Mouse (Mus musculus) limb, embryonic 13.5 days (tissue): ENCODE data around the gene Tbata. TPM values are rescaled to one million over a fixed set of nuclear protein-coding genes. Genes with fewer than 3 reads are reported as not detected.

Experiments
- ATAC-seq: fragments of 200-750 bp; cut with Nextera tagmentation; 2 replicates; pipeline ENCODE4 v1.8.0; 2017; ENCODE audit warnings: low read depth, moderate number of reproducible peaks, moderate TSS enrichment; ENCODE audit not compliant: low FRiP score
- H3K27ac ChIP-seq: fragments of 300-500 bp; sonication (generic); 2 replicates; pipeline ENCODE4 v1.5.1; 2015; ENCODE audit warnings: inconsistent platforms, mild to moderate bottlenecking, moderate library complexity
- H3K27me3 ChIP-seq: fragments of 300-500 bp; sonication (generic); 2 replicates; pipeline ENCODE4 v1.6.1; 2015; ENCODE audit warnings: mild to moderate bottlenecking, inconsistent platforms
- H3K36me3 ChIP-seq: fragments of 300-500 bp; sonication (generic); 2 replicates; pipeline ENCODE4 v1.6.1; 2015; ENCODE audit warnings: inconsistent platforms, mild to moderate bottlenecking, moderate library complexity
- H3K4me1 ChIP-seq: fragments of 300-500 bp; sonication (generic); 2 replicates; pipeline ENCODE4 v1.6.1; 2015; ENCODE audit warnings: inconsistent platforms
- H3K4me2 ChIP-seq: fragments of 300-500 bp; sonication (generic); replicated peaks from 2 replicates; pipeline ENCODE4 v1.6.1; 2015; ENCODE audit warnings: inconsistent platforms, mild to moderate bottlenecking, moderate library complexity
- H3K4me3 ChIP-seq: fragments of 300-500 bp; sonication (generic); 2 replicates; pipeline ENCODE4 v1.5.1; 2015; ENCODE audit warnings: moderate library complexity, mild to moderate bottlenecking, inconsistent platforms
- H3K9ac ChIP-seq: fragments of 300-500 bp; sonication (generic); 2 replicates; pipeline ENCODE4 v1.6.1; 2015; ENCODE audit warnings: mild to moderate bottlenecking, inconsistent platforms
- H3K9me3 ChIP-seq: fragments of 300-500 bp; sonication (generic); 2 replicates; pipeline ENCODE4 v1.6.1; 2016; ENCODE audit warnings: inconsistent platforms
- WGBS: fragments of 180-500 bp; shearing (Covaris S2); methylation state at CpG from one replicate; pipeline ENCODE4 v1.1.7; 2015; 5-methylcytosine and 5-hydroxymethylcytosine counted together
- polyA plus RNA-seq: library from polyadenylated mRNA; unstranded; fragments of >200 nt; fragmentation: Nextera tagmentation; extraction: Ambion mirVana; gene quantifications from 2 replicates; pipeline ENCODE4 v1.2.1, GENCODE M21; 2015

Tbata gene
- polyA plus RNA-seq, 1 experiment from 2014 or later, result not detected

DNA sequence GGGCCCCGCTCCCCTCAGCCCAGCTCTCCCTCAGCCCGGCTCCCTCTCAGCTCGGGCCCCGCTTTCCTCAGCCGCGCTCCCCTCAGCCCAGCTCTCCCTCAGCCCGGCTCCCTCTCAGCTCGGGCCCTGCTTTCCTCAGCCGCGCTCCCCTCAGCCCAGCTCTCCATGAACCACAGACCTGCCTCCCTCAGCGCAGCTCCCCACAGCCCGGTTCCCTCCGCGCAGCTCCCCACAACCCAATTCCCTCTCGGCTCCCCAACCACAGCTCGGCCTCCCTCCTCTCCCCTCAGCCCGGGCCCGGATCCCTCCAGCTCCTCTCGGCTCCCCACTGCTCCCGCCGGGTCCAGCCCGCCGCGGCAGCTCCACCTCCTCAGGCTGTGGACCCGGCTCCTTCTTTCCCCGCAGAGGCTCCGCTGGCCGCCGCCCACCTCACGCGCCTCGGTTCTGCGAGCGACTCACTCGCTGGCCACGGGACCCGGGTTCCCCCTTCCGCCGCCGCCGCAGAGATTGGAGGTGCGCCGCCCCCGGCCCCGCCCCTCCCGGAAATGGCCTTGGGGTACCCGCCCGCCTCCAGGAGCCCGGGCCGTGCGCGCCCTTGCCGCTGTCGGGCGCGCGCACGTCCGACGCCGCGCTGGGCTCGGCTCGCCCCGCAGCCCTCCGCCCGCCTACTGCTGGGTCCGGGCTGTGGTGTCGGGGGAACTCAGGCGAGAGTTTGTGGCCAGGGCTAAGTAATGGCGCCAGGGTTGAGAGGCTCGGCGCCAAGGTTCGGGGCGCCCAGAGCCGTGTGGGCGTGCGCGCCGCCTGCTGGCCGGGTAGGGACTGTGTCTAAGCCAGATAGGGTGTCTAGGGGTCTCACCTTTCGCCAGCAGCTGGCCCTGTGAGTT lies 24.4 kb upstream of the Tbata start, which contains the start of gene Sgpl1:
TSS of gene Sgpl1 (minus strand) at position 547 of the 884 bp plus-strand sequence.
- H3K4me1 ChIP-seq, result peaks cover 15% of the 10 kb centered on the region
- no peaks in the 10 kb centered on the region for H3K27me3 ChIP-seq
- no peaks in the 10 kb centered on the region for H3K9me3 ChIP-seq
- peak within 1 kb of the TSS; percentile 89 for H3K4me2 ChIP-seq
- peak within 1 kb of the TSS; percentile 95 for H3K9ac ChIP-seq
- under 1% methylated on average over 82 of the region's 82 CpGs for WGBS
- ATAC-seq, result peak; percentile 86
- 0 out of 2 replicates have a peak, but pooled peaks cover 3% of the 10 kb centered on the region for H3K36me3 ChIP-seq
- H3K4me3 ChIP-seq, result peak within 1 kb of the TSS; percentile 91
- peak within 1 kb of the TSS; percentile 98 for H3K27ac ChIP-seq

DNA sequence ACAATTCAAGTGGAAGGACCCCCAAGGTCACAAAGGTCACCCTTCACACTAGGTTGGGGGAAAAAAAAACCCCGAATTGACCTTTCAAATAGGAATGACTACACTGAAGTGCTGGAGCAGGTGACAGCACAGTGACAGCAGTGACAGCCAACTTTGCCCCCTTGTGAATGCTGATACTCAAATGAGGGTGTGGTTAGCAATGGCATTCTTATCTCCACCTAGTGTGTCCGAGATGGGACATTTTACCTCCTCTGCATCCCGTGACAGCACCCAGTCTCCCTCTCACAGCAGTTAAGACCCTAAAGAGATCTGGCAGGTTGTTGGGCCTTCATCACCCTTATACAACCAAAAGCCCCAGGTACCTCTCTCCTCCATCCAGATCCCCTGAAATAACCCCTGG lies 22.3 kb upstream of the Tbata start:
- Histone ChIP-seq H3K9me3 (no peaks in the 10 kb centered on the region), H3K9ac (no peak overlapping the region), H3K27me3 (no peaks in the 10 kb centered on the region), H3K4me3 (no peak overlapping the region), H3K4me2 (no peak overlapping the region), H3K4me1 (peaks cover 15% of the 10 kb centered on the region), H3K27ac (no peak overlapping the region), H3K36me3 (no peaks in the 10 kb centered on the region)
- 76% methylated on average over 3 of the region's 3 CpGs for WGBS
- no peak for ATAC-seq

GRCm38 (mm10) chr10:61150616-61151015 lies 21.1 kb upstream of the Tbata start:
- Histone ChIP-seq H3K27ac (no peak overlapping the region), H3K27me3 (no peaks in the 10 kb centered on the region), H3K4me2 (no peak overlapping the region), H3K4me3 (no peak overlapping the region), H3K9me3 (no peaks in the 10 kb centered on the region), H3K9ac (no peak overlapping the region), H3K4me1 (peaks cover 9% of the 10 kb centered on the region), H3K36me3 (no peaks in the 10 kb centered on the region)
- no peak for ATAC-seq
- 8% methylated on average over 6 of the region's 6 CpGs for WGBS

DNA sequence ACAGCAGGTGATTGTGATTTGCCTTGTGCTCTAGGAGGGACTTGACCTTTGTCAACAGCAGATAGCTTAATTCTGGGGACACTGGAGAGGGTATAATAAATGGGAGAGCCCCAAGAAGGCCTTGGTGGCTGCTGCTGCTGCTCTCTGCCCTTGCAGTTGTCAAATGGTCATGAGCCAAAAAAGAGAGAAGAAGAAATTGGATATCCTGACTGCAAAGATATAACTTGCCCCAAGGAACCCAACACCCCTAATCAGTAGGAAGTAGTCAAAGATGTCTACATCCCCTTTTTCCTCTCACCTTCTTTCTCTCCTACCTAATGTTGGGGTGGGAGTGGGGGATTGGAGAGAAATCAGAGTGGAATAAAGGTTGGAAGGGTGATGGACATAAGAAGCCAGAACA lies 19.6 kb upstream of the Tbata start:
- Histone ChIP-seq H3K4me2 (no peak overlapping the region), H3K27ac (no peak overlapping the region), H3K4me1 (peaks cover 6% of the 10 kb centered on the region; the same call in 1 of the 2 replicates), H3K27me3 (no peaks in the 10 kb centered on the region), H3K36me3 (no peaks in the 10 kb centered on the region), H3K9ac (no peak overlapping the region), H3K9me3 (no peaks in the 10 kb centered on the region), H3K4me3 (no peak overlapping the region)
- ATAC-seq, result no peak

DNA sequence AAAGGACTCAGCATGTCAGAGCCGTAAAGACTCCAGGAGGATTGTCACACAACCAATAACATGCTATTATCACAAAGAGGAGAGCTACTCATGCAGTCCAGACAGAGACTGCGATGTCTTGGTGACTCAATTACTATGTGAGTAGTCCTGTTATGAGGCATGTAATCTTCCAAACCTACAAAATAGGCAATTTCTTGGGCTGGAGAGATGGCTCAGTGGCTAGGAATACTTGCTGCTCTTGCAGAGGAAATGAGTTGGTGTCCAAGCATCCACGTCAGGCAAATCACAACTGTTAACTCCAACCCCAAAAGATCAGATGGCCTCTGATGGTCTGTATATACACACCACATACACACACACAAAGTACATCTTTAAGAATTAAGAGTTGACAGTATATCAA lies 16.1 kb upstream of the Tbata start:
- ATAC-seq, result no peak
- Histone ChIP-seq H3K27me3 (no peaks in the 10 kb centered on the region), H3K27ac (no peak overlapping the region), H3K4me3 (no peak overlapping the region), H3K36me3 (no peaks in the 10 kb centered on the region), H3K9me3 (no peaks in the 10 kb centered on the region), H3K4me1 (peaks cover 4% of the 10 kb centered on the region; the same call in 1 of the 2 replicates), H3K9ac (no peak overlapping the region), H3K4me2 (no peak overlapping the region)
- 84% methylated on average over 3 of the region's 3 CpGs for WGBS

- Histone ChIP-seq H3K27ac (no peak overlapping the region), H3K9me3 (no peaks in the 10 kb centered on the region), H3K4me3 (no peak overlapping the region), H3K9ac (no peak overlapping the region), H3K27me3 (no peaks in the 10 kb centered on the region), H3K36me3 (no peaks in the 10 kb centered on the region), H3K4me1 (no peaks in the 10 kb centered on the region), H3K4me2 (no peak overlapping the region)
- ATAC-seq, result no peak
- 92% methylated on average over 2 of the region's 2 CpGs for WGBS
Measured at GRCm38 (mm10) chr10:61156453-61156852, 15.3 kb upstream of the Tbata start.

DNA sequence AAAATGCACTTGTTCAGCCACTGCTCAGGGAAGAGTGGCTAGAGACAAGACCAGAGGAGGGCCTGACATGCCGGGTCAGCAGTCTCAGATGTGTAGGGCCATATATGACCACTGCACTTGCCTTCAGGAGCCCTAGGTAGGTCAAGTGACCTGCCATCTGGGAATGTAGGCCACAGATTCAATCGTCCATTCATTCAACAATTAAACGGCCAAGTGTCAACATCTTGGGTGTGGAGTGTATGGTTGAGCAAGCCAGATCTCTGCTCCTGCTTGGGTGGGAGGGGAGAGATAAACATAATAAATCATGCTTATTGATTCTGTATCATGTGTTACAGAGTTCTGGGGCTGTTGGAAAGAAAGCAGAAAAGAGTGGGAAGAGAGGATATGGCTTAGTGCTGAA lies 13.2 kb upstream of the Tbata start:
- no peak for ATAC-seq
- WGBS, result 87% methylated on average over 3 of the region's 3 CpGs

DNA sequence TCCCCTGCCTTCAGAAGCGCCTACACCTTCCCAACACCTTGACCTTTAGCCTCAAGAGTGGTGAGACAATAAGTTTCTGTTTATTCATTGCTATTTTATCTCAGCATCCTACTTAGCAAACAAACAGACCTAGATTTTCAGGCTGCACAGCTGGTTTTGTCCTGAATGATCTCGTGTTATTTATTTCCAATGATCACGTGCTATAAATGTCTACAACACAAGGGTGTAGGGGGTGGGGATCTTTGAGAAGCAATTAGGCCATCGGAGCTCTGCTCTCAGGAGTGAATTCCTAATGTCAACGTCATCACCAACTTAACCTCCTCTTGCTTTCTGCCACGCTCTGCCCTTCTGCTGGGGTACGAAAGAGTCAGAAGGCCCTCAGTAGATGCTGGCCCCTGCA lies 11.7 kb upstream of the Tbata start:
- H3K27ac ChIP-seq, result no peak overlapping the region
- no peaks in the 10 kb centered on the region for H3K4me1 ChIP-seq
- no peak for ATAC-seq
- H3K9me3 ChIP-seq, result no peaks in the 10 kb centered on the region
- H3K36me3 ChIP-seq, result no peaks in the 10 kb centered on the region
- H3K4me3 ChIP-seq, result no peak overlapping the region
- no peak overlapping the region for H3K9ac ChIP-seq
- 68% methylated on average over 7 of the region's 7 CpGs for WGBS
- no peak overlapping the region for H3K4me2 ChIP-seq
- H3K27me3 ChIP-seq, result no peaks in the 10 kb centered on the region

More for the DNA sequence above, 13.2 kb upstream of the Tbata start:
- H3K9me3 ChIP-seq, result no peaks in the 10 kb centered on the region
- no peak overlapping the region for H3K27ac ChIP-seq
- no peaks in the 10 kb centered on the region for H3K36me3 ChIP-seq
- H3K4me1 ChIP-seq, result no peaks in the 10 kb centered on the region
- no peak overlapping the region for H3K9ac ChIP-seq
- no peaks in the 10 kb centered on the region for H3K27me3 ChIP-seq
- no peak overlapping the region for H3K4me3 ChIP-seq
- no peak overlapping the region for H3K4me2 ChIP-seq

- no peaks in the 10 kb centered on the region for H3K36me3 ChIP-seq
- H3K27me3 ChIP-seq, result no peaks in the 10 kb centered on the region
- no peak overlapping the region for H3K9ac ChIP-seq
- no peak for ATAC-seq
- H3K4me1 ChIP-seq, result no peaks in the 10 kb centered on the region
- H3K4me3 ChIP-seq, result no peak overlapping the region
- H3K4me2 ChIP-seq, result no peak overlapping the region
- H3K9me3 ChIP-seq, result no peaks in the 10 kb centered on the region
- H3K27ac ChIP-seq, result no peak overlapping the region
- 80% methylated on average over 4 of the region's 4 CpGs for WGBS
Measured at GRCm38 (mm10) chr10:61160671-61161070, 11.1 kb upstream of the Tbata start.

- no peak overlapping the region for H3K4me3 ChIP-seq
- H3K27ac ChIP-seq, result no peak overlapping the region
- no peak overlapping the region for H3K4me2 ChIP-seq
- H3K9me3 ChIP-seq, result no peaks in the 10 kb centered on the region
- no peak for ATAC-seq
- H3K4me1 ChIP-seq, result no peaks in the 10 kb centered on the region
- no peaks in the 10 kb centered on the region for H3K27me3 ChIP-seq
- WGBS, result 69% methylated on average over 3 of the region's 3 CpGs
- no peak overlapping the region for H3K9ac ChIP-seq
- no peaks in the 10 kb centered on the region for H3K36me3 ChIP-seq
Measured at GRCm38 (mm10) chr10:61162366-61162765, 9.4 kb upstream of the Tbata start.

DNA sequence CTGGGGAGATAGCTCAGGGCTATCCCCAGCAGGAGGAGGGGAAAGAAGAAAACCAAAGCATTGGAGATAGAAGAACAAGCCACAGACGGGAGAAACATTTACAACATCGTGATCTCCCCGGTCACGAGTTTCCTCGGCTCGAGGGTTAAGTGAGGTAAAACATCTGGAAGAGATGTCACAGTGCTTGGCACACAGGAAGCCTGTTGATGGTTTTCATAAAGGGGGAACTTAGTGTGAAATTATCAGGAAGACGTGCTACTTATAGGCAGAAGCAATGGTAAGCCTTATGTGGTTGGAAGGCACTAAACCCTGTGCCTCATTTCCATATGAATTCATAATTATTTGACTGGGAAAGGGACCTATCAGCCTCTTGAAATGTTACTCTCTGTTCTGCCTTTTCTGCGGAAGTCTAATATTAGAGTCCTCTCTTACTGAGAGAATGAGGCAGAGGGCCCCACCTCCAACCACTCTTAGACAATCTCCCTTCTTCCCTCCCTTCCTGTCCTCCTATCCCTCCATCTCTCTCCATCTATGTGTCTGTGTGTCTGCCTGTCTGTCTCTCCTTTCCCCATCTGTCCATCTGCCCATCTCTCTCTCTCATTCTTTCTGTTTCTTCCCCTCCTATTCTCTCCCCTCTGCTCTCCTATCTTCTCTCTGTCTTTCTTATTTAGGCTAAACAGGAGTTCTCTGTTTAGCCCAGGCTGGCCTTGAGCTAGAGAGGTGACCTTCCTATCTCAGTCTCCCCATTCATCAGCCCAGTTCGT lies 4.2 kb upstream of the Tbata start:
- ATAC-seq, result no peak
- no peak overlapping the region for H3K9ac ChIP-seq
- WGBS, result 38% methylated on average over 9 of the region's 9 CpGs

DNA sequence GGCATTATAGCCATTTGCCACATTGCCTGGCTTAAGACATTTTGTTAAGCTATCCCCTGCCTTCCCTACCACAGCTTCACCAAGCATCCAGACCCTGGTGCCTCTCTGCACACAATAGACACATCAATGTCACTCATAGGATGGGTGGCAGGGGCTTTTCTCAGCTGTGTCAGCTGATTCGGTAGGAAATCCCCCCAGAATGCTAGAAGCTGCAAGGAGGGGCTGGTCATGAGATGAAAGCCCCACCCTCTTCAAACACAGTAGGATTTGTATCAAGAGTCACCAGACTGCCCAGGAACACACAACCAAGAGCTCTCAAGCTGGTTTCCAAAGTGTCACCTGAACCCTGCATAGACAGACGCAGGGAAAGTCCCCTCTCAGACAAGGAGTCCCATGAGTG lies 3.4 kb upstream of the Tbata start:
- Histone ChIP-seq H3K27ac (no peak overlapping the region), H3K9ac (no peak overlapping the region), H3K36me3 (no peaks in the 10 kb centered on the region), H3K4me2 (no peak overlapping the region), H3K9me3 (no peaks in the 10 kb centered on the region), H3K27me3 (no peaks in the 10 kb centered on the region), H3K4me3 (no peak overlapping the region), H3K4me1 (no peaks in the 10 kb centered on the region)
- 66% methylated on average over 2 of the region's 2 CpGs for WGBS
- ATAC-seq, result no peak

More for the DNA sequence above, 4.2 kb upstream of the Tbata start:
- Histone ChIP-seq H3K27ac (no peak overlapping the region), H3K27me3 (no peaks in the 10 kb centered on the region), H3K4me3 (no peak overlapping the region), H3K36me3 (no peaks in the 10 kb centered on the region), H3K4me1 (no peaks in the 10 kb centered on the region), H3K9me3 (no peaks in the 10 kb centered on the region), H3K4me2 (no peak overlapping the region)
